In genomic region chr10:84822741-84823151, GRCm38 (mm10) we compare ENCODE assay signal across 15 mouse cellular contexts.
DNase-seq lines count a peak whose midpoint lies in the region; ATAC-seq and TF ChIP-seq lines count a peak whose summit lies in the region.
"Had no signal": no experiment of that assay in that cellular context is flagged by ENCODE, and none has a peak within 500 bp of the region (broad histone marks: within the 10 kb centered on the region; RNA-seq: fewer than 3 reads in every experiment).

No protein-coding gene starts in this region.

- peak; percentile 73 for ATAC-seq in forebrain, embryonic 15.5 days (replicated peaks)
- ATAC-seq in hindbrain, postnatal 0 days: peak; percentile 66
- no peak for ATAC-seq in intestine, postnatal 0 days
- ATAC-seq: inflammation-experienced regulatory T-cells, adult 6 months; lung, postnatal 0 days had no signal

- H3K4me3 ChIP-seq in forebrain, embryonic 15.5 days: no peak overlapping the region
- no peak overlapping the region for H3K4me3 ChIP-seq in hindbrain, postnatal 0 days (ENCODE audit: low read length)
- H3K4me3 ChIP-seq in intestine, postnatal 0 days (ENCODE audit: low read depth, low read length): no peak overlapping the region
- H3K4me3 ChIP-seq: embryonic facial prominence, embryonic 15.5 days; layer of hippocampus, adult 2 months; liver, embryonic 13.5 days had no signal

- no peaks in the 10 kb centered on the region for H3K27me3 ChIP-seq in forebrain, embryonic 15.5 days
- H3K27me3 ChIP-seq in hindbrain, postnatal 0 days (ENCODE audit: insufficient read depth, low read length): no peaks in the 10 kb centered on the region
- no peaks in the 10 kb centered on the region for H3K27me3 ChIP-seq in intestine, postnatal 0 days (replicated peaks; ENCODE audit: control insufficient read depth, insufficient read depth, low read length)
- H3K27me3 ChIP-seq: liver, embryonic 13.5 days had no signal

- H3K4me1 ChIP-seq in forebrain, embryonic 15.5 days: peaks cover 19% of the 10 kb centered on the region
- peaks cover 6% of the 10 kb centered on the region for H3K4me1 ChIP-seq in hindbrain, postnatal 0 days (ENCODE audit: insufficient read depth, low read length)
- no peaks in the 10 kb centered on the region for H3K4me1 ChIP-seq in intestine, postnatal 0 days (replicated peaks; ENCODE audit: control insufficient read depth, insufficient read depth, low read length)
- H3K4me1 ChIP-seq: embryonic facial prominence, embryonic 15.5 days; liver, embryonic 13.5 days had no signal

- no peak overlapping the region for H3K27ac ChIP-seq in forebrain, embryonic 15.5 days (replicated peaks)
- 0 out of 2 replicates have a peak overlapping the region, but pooled peaks have one; percentile 37 for H3K27ac ChIP-seq in hindbrain, postnatal 0 days
- H3K27ac ChIP-seq in intestine, postnatal 0 days (ENCODE audit: low read depth, low read length): no peak overlapping the region
- H3K27ac ChIP-seq: embryonic facial prominence, embryonic 15.5 days; layer of hippocampus, adult 2 months; liver, embryonic 13.5 days had no signal

- H3K9me3 ChIP-seq in forebrain, embryonic 15.5 days: no peaks in the 10 kb centered on the region
- H3K9me3 ChIP-seq in hindbrain, postnatal 0 days (ENCODE audit: low read length): no peaks in the 10 kb centered on the region
- H3K9me3 ChIP-seq in intestine, postnatal 0 days (ENCODE audit: control insufficient read depth): no peaks in the 10 kb centered on the region
- H3K9me3 ChIP-seq: embryonic facial prominence, embryonic 15.5 days; liver, embryonic 13.5 days had no signal

- DNase-seq in embryo, embryonic 10.5 days (ENCODE audit: low spot score): peak; percentile 72
- DNase-seq in hindbrain, postnatal 0 days (ENCODE audit: low spot score): peak; percentile 60
- peak; percentile 29 for DNase-seq in neural tube, embryonic 10.5 days (ENCODE audit: extremely low spot score, low spot score)
- no peak for DNase-seq in urinary bladder, postnatal 14 days (ENCODE audit: low spot score)
- DNase-seq in layer of hippocampus, postnatal 25 days (ENCODE audit: extremely low spot score in 1 of 2, low spot score in 1 of 2): no peak
- no peak for DNase-seq in right cerebral cortex, postnatal 10 days (ENCODE audit: low spot score in 2 of 2)
- DNase-seq: adrenal gland, adult 8-10 months; cerebellum, adult 9-10 months; liver, embryonic 13.5 days had no signal

- 7% methylated on average over 9 of the region's 9 CpGs for WGBS in forebrain, embryonic 15.5 days
- WGBS in hindbrain, postnatal 0 days: 11% methylated on average over 9 of the region's 9 CpGs
- WGBS in intestine, postnatal 0 days: 64% methylated on average over 9 of the region's 9 CpGs

- H3K9ac ChIP-seq in forebrain, embryonic 15.5 days (replicated peaks): no peak overlapping the region
- no peak overlapping the region for H3K9ac ChIP-seq in hindbrain, postnatal 0 days (replicated peaks; ENCODE audit: low read length)
- no peak overlapping the region for H3K9ac ChIP-seq in intestine, postnatal 0 days (ENCODE audit: low read depth, low read length)
- H3K9ac ChIP-seq: embryonic facial prominence, embryonic 15.5 days; liver, embryonic 13.5 days had no signal

- TF ChIP-seq CTCF in hindbrain, postnatal 0 days (IDR thresholded peaks at IDR 0.05; ENCODE audit: low read depth): no peak
- TF ChIP-seq CTCF in intestine, postnatal 0 days (IDR thresholded peaks at IDR 0.05; ENCODE audit: low read depth): no peak

- peak overlapping the region; percentile 15; the same call in 1 of the 2 replicates for H3K4me2 ChIP-seq in forebrain, embryonic 15.5 days (replicated peaks)
- H3K4me2 ChIP-seq in hindbrain, postnatal 0 days (ENCODE audit: low read depth, low read length): 0 out of 2 replicates have a peak overlapping the region, but pooled peaks have one; percentile 13
- no peak overlapping the region for H3K4me2 ChIP-seq in intestine, postnatal 0 days (replicated peaks; ENCODE audit: low read depth)
- H3K4me2 ChIP-seq: embryonic facial prominence, embryonic 15.5 days; liver, embryonic 13.5 days had no signal

- no peaks in the 10 kb centered on the region for H3K36me3 ChIP-seq in forebrain, embryonic 15.5 days
- no peaks in the 10 kb centered on the region for H3K36me3 ChIP-seq in hindbrain, postnatal 0 days (ENCODE audit: insufficient read depth, low read length)
- no peaks in the 10 kb centered on the region for H3K36me3 ChIP-seq in intestine, postnatal 0 days (ENCODE audit: control insufficient read depth, insufficient read depth)
- H3K36me3 ChIP-seq: embryonic facial prominence, embryonic 15.5 days; liver, embryonic 13.5 days had no signal

Comparison
In these comparisons a context has a peak if more than half of its experiments do, and no peak if none do; other contexts are left out.
1. DNase-seq: peak in embryo, embryonic 10.5 days (single experiment), hindbrain, postnatal 0 days (single experiment) and neural tube, embryonic 10.5 days (single experiment); none in urinary bladder, postnatal 14 days (single experiment), layer of hippocampus, postnatal 25 days (0 of 2) and right cerebral cortex, postnatal 10 days (0 of 2).